Mouse (Mus musculus) CD4-positive, CD25-positive, alpha-beta regulatory T cell, adult 4 months (primary cell): ENCODE results near the gene Tamm41. TPM values are rescaled to one million over a fixed set of nuclear protein-coding genes. Genes with fewer than 3 reads are reported as not detected.

Source experiments
- ATAC-seq: one replicate; pipeline ENCODE4 v1.8.0; 2017
- polyA plus RNA-seq, 2 experiments: library from polyadenylated mRNA; unstranded; fragments of 100-300 nt; shearing (Covaris generic); gene quantifications; one replicate each; pipeline ENCODE4 v1.2.1; 2017

Gene Tamm41
- polyA plus RNA-seq = 10 to 100 TPM; 32.4 to 33.0 TPM

DNA sequence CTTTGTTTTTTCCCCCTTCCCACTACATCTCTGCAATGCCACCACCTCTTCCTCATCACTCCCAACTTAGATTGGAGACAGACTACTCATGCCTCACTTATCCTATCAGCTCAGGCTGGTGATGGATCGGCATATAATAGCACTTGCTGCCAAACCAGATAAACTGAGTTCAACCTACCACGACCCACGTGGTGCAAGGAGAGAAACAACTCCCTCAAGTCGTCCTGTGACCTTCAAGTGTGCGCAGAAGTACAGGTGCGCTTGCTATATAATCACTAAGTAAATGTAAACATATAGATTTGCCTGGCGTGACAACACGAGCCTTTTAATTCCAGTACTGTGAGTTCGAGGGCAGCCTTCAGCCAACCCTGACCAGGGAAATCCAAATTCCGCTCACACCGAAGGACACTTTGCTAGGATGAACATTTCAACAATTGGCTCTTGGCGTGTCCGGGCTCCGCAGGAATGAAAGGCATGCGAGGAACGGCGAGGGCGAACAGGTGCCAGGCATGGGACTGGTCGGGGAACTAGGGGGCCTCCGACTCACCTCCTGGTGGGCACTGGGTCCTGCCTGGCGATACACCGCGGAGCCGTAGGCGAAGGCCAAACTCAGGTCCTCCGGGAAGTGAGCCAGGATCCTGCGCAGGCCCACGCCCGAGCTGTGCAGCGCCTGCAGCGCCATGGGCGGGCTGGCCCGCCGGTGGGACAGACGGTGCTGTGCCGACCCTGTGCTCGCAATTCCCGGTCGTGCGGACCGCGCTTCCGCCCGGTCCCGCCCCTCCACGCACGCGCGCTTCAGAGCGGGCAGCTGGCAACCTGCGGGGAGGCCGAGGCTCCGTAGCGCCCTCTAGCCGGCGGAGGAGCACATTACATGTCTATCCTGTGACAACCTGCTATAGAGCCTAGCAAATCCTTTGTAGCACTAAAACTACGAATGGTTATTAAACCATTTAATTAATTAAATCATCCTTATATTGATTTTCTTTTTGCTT, at the start of gene Tamm41:
Gene Tamm41, minus strand, starts transcription at position 774 of the 992 bp plus-strand sequence.
- peak; percentile 95 for ATAC-seq

DNA sequence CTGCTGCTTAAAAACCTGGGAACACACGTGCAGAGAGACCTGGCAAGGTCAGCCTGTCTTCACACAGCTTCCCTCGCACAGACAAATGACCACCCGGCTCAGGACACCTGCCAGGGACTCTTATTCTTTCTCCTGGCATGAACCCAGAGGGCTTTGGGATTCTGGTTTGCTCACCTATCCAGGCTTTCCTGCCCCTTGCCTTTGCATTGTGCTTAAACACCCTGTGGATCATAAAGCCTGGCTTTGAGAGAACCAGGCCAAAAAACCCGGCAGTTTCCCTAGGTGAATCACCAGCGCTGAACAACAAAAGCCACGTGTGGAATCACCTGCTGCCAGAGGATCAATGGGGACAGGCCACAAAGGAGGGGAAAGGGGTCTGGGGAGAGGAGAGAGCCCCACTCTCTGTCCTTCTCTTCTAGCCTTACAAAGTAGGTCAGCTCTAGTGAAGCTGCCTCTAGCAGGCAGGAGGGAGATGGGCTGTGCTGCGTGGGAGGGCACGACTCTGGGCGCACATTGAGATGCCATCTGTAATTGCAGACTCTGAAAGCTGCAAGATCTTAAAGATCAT, 47.7 kb upstream of the Tamm41 start:
- no peak for ATAC-seq

- ATAC-seq = no peak
Measured at GRCm38 (mm10) chr6:115076781-115077575, 39.3 kb upstream of the Tamm41 start.

DNA sequence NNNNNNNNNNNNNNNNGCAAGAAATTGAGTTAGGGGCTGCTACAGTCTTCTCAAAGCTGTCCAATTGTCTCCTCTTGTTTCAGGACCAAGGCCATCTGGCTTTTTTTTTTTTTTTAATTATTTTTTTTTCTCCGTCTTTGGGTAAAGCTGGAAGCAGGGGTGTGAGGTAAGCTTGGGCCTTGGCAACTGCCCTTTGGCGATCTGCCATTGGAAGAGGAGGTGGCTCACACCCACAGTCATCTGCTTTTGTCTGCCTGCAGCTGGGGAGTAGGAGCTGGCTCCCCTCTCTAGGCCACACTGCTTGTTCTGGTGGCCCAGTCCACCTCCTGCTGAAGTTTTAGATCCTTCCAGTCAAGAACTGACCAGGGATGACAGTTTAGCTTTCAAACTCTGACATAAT, 34.3 kb upstream of the Tamm41 start:
- ATAC-seq = no peak

- ATAC-seq = peak; percentile 54
Measured at GRCm38 (mm10) chr6:115065411-115066241, 27.9 kb upstream of the Tamm41 start.

DNA sequence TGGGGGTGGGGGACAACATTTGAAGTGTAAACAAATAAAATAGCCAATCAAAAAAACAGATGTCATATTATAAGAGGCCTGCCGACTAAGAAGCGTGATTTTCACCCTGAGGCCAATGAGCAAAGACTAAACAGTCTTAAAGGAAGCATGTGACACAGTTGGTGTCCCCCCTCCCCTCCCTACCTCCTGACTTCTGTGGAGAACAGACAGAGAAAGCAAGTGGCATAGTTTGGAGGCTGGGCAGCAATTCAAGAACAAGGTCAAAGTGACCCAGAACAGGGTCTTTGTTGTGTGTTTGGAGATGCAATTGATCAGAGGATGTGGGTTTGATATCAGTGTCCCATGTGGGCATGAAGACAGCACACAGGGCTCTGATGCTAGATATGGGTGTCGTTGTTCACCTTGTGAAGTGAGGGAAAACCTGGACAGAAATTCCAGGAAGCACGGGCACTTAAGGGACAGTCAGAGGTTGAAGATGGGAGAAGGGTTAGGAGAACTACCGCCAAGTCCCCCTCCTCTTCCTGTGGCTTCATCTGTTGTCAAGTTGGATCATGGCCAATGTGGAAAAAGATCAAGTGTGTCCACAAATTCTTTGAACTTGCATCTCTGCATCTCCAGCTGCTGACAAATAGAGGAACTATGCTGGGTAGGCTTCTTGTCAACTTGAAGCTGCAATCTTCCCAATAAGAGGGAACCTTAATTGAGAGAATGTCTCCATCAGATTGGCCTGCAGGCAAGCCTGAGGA, 25.1 kb upstream of the Tamm41 start:
- ATAC-seq = no peak

DNA sequence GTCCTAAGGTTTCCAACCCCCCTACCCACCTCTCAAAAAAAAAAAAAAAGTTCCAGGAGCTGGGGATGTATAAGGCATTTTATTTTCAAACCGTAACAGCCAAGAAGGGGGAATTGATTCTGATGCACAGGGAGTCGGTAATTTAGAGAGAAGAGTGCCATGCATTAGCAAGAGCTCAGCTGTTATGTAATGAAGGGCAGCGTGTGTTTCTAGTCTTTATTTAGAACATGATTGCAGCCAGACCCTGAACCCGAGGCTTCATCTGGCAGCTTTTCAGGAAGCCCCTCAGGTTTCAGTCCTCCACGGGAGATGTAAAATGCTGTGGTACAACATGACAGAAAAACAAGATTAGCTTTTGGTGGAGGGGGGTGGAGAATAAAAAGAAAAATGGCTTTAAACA, 21.6 kb upstream of the Tamm41 start:
- ATAC-seq = no peak

DNA sequence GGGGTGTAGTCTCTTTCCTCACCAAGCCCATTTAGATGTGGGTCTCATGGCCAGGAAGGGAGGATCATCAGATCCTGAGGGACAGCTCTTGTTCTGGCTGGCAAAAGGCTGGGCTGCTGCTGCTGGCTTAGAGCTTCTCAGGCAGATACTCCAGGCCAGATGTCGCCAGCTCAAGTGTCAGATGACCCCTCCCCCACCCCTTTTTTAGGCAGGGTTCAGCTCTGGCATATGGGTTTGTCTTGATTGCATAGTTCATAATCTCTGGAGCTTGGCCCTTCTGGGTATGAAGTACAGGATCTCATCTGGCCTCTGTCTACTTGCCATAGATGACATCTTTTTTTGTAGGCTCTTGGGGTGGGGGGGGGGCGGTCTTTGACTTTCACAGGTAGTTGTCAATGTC, 19.0 kb upstream of the Tamm41 start:
- ATAC-seq = no peak

GRCm38 (mm10) chr6:115055440-115055839, 17.8 kb upstream of the Tamm41 start:
- no peak for ATAC-seq

- no peak for ATAC-seq
Measured at GRCm38 (mm10) chr6:115051586-115052197, 14.0 kb upstream of the Tamm41 start.

- ATAC-seq = no peak
Measured at GRCm38 (mm10) chr6:115049015-115049414, 11.3 kb upstream of the Tamm41 start.

- no peak for ATAC-seq
Measured at GRCm38 (mm10) chr6:115047816-115048215, 10.1 kb upstream of the Tamm41 start.

DNA sequence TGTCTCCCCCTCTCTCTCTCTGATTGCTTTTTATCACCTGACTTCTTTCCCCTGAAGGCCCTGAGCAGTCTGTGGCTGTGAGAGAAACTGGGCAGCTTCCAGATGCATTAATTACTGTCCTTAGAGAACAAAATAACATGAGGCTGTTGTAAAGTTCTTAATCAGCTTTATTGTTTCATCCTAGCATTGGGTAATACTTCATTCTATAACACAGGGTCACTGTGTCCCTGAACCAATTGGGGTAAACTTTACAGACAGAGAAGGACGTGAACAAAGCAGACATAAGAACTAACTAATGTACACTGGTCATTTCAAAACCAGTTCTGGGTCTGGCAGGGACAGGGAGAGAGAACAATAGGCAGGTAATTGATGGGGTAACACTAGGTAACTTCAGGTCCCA, 8.4 kb upstream of the Tamm41 start:
- no peak for ATAC-seq

DNA sequence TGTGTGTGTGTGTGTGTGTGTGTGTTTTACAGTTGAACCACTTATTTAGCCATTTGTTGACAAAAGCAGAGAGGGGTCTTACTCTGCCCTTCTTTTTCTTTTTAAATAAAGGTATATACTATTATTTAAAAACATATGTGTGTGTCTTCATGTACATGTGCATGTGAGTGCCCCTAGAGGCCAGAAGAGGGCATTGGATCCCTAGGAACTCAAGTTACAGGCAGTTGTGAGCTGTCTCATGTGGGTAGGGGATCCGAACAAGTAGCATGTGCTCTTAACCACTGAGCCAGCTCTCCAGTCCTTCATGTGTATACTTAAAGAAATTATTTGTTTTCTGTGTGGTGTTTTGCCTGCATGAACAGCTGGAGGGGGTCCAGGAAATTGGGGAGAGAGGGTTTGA, 7.0 kb upstream of the Tamm41 start:
- ATAC-seq = peak; percentile 41

DNA sequence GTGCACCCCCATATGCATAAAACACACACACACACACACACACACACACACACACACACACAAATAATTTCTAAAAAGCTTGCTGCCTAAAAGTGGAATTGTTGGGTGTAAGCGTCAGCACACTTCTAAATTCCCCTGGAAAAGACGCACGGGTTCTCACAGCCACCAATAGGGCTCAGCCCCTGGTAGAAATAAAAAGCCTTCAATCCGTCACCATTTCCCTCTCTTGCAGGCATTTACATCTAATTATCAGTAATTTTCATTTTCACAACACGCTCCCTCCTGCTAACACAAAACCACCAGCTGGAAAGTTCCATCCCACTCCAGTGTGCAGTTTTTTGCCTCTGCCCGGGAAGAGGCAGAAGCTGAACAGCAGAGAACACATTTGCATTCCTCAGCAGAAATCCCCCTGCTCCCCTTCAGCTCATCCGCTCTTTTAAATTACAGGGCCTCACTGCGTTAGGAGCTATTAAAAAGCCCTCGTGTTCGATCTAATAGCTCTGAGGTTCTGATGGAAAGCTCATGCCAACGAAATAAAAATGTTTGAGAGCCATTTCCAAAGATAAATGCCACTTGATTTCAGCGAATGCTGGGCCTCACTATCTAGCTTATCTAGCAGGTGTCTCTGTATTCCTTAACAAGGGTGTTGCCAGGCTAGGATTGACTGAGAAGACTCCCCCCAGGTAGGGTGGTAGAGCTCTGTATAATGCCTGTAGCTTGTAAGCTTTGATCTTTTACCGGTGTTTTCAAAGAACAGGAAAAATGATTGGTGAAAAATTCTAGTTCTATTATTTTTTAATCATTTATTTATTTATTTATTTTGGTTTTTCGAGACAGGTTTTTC, 6.2 kb upstream of the Tamm41 start:
- no peak for ATAC-seq

GRCm38 (mm10) chr6:115042609-115043008, 4.9 kb upstream of the Tamm41 start:
- ATAC-seq = no peak

- ATAC-seq = no peak
Measured at GRCm38 (mm10) chr6:115033441-115033840, 4.2 kb downstream of the Tamm41 start.

- ATAC-seq = no peak
Measured at GRCm38 (mm10) chr6:115030098-115030497, 7.6 kb downstream of the Tamm41 start.

- no peak for ATAC-seq
Measured at GRCm38 (mm10) chr6:115029248-115029647, 8.4 kb downstream of the Tamm41 start.

DNA sequence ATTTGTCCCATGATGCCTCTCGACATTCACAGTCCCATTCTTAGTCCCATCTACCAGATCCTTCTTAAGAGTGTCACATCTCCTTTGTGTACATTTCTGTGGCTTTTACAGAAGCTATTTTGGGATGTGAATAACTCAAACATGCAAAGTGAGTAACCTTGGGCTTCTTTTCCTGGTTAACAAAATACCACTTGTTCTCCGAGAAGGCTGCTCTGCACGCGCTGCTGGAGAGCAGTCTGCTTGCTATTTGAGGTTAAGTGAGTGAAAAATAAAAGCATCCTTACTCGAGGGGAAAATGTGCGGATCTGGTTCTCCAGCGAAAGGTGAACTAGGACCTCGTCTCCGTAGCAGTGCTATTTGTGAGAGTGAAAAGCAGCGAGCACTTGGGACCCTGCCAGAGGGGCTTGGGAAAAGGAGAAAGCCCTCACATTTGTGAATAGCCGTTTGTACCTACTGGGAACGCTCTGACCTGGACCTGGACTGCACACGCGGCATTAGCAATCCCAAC, 10.1 kb downstream of the Tamm41 start:
- ATAC-seq = no peak
